Mouse (Mus musculus): ENCODE measurements at regions not wholly inside any gene's neighbourhood (a gene's known extent, or its start where the extent isn't known, plus 50 kb on each side); places are given as distances from the start of the nearest gene placed in this dataset.

DNA sequence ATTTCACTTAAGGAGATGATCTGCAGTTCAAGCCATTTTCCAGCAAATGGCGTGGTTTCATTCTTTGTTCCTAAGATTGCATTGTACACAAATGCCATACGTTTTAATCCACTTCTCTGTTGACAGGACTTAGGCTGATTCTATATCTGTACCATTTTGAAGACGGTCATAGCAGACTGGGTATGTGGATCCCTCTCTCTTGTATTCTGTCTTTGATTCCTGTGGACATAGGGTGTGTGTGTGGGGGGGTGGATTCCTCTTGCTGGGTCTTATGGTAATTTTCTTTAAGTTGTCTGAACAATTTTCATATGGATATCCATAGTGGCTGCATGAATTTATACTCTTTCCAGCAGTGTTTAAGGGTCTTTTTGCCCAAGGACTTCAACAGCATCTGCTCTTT lies 251.1 kb upstream of the Tenm4 start:
- TF ChIP-seq CEBPB (IDR thresholded peaks at IDR 0.05; ENCODE audit: insufficient read depth, poor library complexity, severe bottlenecking) (no peak), SRF (IDR thresholded peaks at IDR 0.05; ENCODE audit: control insufficient read depth, insufficient read length, low read depth) (no peak), E2F4 (IDR thresholded peaks at IDR 0.05; ENCODE audit: insufficient read depth) (no peak), POLR2A (IDR thresholded peaks at IDR 0.05; ENCODE audit: insufficient read length, low read depth) (no peak), TCF3 (IDR thresholded peaks at IDR 0.05; ENCODE audit: insufficient read length, low read depth) (no peak), POLR2AphosphoS2 (IDR thresholded peaks at IDR 0.05; ENCODE audit: insufficient read length, low read depth) (no peak), TCF12 (IDR thresholded peaks at IDR 0.05; ENCODE audit: insufficient read depth, poor library complexity, severe bottlenecking) (no peak), MAX (IDR thresholded peaks at IDR 0.05; ENCODE audit: low read depth) (no peak), USF1 (IDR thresholded peaks at IDR 0.05; ENCODE audit: low read depth) (no peak), MYOG (IDR thresholded peaks at IDR 0.05; ENCODE audit: control insufficient read depth in 1 of 3, insufficient read depth in 1 of 3, insufficient read length in 2 of 3, low read depth in 2 of 3) (no peak)
- no peak overlapping the region for H3K4me3 ChIP-seq
- H3ac ChIP-seq (ENCODE audit: control insufficient read depth, insufficient read length), result no peak overlapping the region
- H3K4me2 ChIP-seq (ENCODE audit: low read depth), result no peak overlapping the region
- H3K79me2 ChIP-seq (ENCODE audit: control insufficient read depth, insufficient read depth), result no peaks in the 10 kb centered on the region
- no peaks in the 10 kb centered on the region for H3K36me3 ChIP-seq (ENCODE audit: control insufficient read depth, insufficient read depth)
- H3K27me3 ChIP-seq (ENCODE audit: control insufficient read depth, insufficient read depth, insufficient read length), result no peaks in the 10 kb centered on the region

GRCm38 (mm10) chr7:95924805-95925204 lies 246.2 kb upstream of the Tenm4 start:
- Histone ChIP-seq H3K4me3 (no peak overlapping the region), H3K4me2 (ENCODE audit: low read depth) (no peak overlapping the region), H3ac (ENCODE audit: control insufficient read depth, insufficient read length) (no peak overlapping the region), H3K79me2 (ENCODE audit: control insufficient read depth, insufficient read depth) (no peaks in the 10 kb centered on the region), H3K27me3 (ENCODE audit: control insufficient read depth, insufficient read depth, insufficient read length) (no peaks in the 10 kb centered on the region), H3K36me3 (ENCODE audit: control insufficient read depth, insufficient read depth) (no peaks in the 10 kb centered on the region)
- no peak for TF ChIP-seq MYOG (IDR thresholded peaks at IDR 0.05; ENCODE audit: control insufficient read depth in 1 of 3, insufficient read depth in 1 of 3, insufficient read length in 2 of 3, low read depth in 2 of 3)
- TF ChIP-seq TCF3 (IDR thresholded peaks at IDR 0.05; ENCODE audit: insufficient read length, low read depth), result no peak
- no peak for TF ChIP-seq POLR2A (IDR thresholded peaks at IDR 0.05; ENCODE audit: insufficient read length, low read depth)
- TF ChIP-seq MAX (IDR thresholded peaks at IDR 0.05; ENCODE audit: low read depth), result no peak
- TF ChIP-seq REST (IDR thresholded peaks at IDR 0.05; ENCODE audit: insufficient read depth, insufficient read length), result no peak
- no peak for TF ChIP-seq SRF (IDR thresholded peaks at IDR 0.05; ENCODE audit: control insufficient read depth, insufficient read length, low read depth)
- TF ChIP-seq E2F4 (IDR thresholded peaks at IDR 0.05; ENCODE audit: insufficient read depth), result no peak
- TF ChIP-seq TCF12 (IDR thresholded peaks at IDR 0.05; ENCODE audit: insufficient read depth, poor library complexity, severe bottlenecking), result no peak

DNA sequence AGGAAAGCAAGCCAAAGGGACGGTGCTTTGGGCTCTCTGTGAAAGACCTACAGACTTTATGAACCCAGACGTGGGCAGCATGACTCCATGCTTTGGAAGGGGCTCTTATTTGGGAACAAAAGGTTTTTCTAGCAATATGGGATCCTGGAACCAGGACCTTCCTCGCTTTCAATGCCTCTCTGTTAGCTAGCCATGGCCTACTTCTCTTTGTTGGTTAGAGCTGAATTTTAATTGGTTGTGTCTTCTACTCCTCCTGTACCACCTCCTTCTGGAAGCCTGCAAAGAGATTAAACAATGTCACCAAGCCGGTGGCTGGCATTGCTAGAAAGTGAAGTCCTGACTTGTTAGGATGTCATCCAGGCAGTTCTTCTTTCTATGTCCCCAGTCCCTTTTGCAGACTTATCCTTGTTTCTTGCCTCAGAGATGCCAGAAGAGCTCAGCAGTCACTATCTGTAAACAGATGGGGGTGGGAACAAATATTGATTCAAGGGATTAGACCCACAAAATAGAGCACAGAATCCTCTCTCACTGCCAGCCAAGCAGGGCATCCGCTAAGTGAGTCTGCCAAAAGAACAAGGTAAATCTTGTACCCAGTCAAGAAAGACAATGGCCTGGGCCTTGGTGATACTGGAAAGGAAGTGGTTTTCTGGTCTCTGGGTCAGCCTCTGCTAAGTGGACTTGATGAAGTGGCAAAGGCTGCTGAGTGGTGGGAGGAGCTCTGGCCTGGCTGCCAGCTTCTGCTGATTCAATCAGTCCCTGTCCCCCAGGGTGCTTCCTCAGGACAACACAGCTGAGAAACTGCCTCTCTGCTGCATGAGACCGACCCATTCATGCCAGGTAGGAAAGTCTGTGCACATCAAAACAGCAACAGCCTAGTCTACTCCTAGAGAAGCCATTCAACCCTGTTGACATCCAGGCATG lies 244.7 kb upstream of the Tenm4 start:
- Histone ChIP-seq H3K27me3 (ENCODE audit: control insufficient read depth, insufficient read depth, insufficient read length) (no peaks in the 10 kb centered on the region), H3K4me3 (no peak overlapping the region), H3ac (ENCODE audit: control insufficient read depth, insufficient read length) (no peak overlapping the region), H3K36me3 (ENCODE audit: control insufficient read depth, insufficient read depth) (no peaks in the 10 kb centered on the region), H3K79me2 (ENCODE audit: control insufficient read depth, insufficient read depth) (no peaks in the 10 kb centered on the region), H3K4me2 (ENCODE audit: low read depth) (no peak overlapping the region)
- TF ChIP-seq POLR2A (IDR thresholded peaks at IDR 0.05; ENCODE audit: insufficient read length, low read depth) (no peak), POLR2AphosphoS2 (IDR thresholded peaks at IDR 0.05; ENCODE audit: insufficient read length, low read depth) (no peak), TCF3 (IDR thresholded peaks at IDR 0.05; ENCODE audit: insufficient read length, low read depth) (no peak), E2F4 (IDR thresholded peaks at IDR 0.05; ENCODE audit: insufficient read depth) (no peak), TCF12 (IDR thresholded peaks at IDR 0.05; ENCODE audit: insufficient read depth, poor library complexity, severe bottlenecking) (no peak), SRF (IDR thresholded peaks at IDR 0.05; ENCODE audit: control insufficient read depth, insufficient read length, low read depth) (no peak), MYOD1 (IDR thresholded peaks at IDR 0.05; ENCODE audit: control insufficient read depth in 1 of 3, insufficient read length in 2 of 3, low read depth in 2 of 3) (no peak), REST (IDR thresholded peaks at IDR 0.05; ENCODE audit: insufficient read depth, insufficient read length) (no peak), MYOG (IDR thresholded peaks at IDR 0.05; ENCODE audit: control insufficient read depth in 1 of 3, insufficient read depth in 1 of 3, insufficient read length in 2 of 3, low read depth in 2 of 3) (no peak), CEBPB (IDR thresholded peaks at IDR 0.05; ENCODE audit: insufficient read depth, poor library complexity, severe bottlenecking) (no peak), USF1 (IDR thresholded peaks at IDR 0.05; ENCODE audit: low read depth) (no peak), MAX (IDR thresholded peaks at IDR 0.05; ENCODE audit: low read depth) (no peak)

- H3K4me3 ChIP-seq, result no peak overlapping the region
- H3K4me2 ChIP-seq (ENCODE audit: low read depth), result no peak overlapping the region
- no peaks in the 10 kb centered on the region for H3K36me3 ChIP-seq (ENCODE audit: control insufficient read depth, insufficient read depth)
- H3K27me3 ChIP-seq (ENCODE audit: control insufficient read depth, insufficient read depth, insufficient read length), result no peaks in the 10 kb centered on the region
- no peaks in the 10 kb centered on the region for H3K79me2 ChIP-seq (ENCODE audit: control insufficient read depth, insufficient read depth)
- no peak overlapping the region for H3ac ChIP-seq (ENCODE audit: control insufficient read depth, insufficient read length)
- TF ChIP-seq MYOG (IDR thresholded peaks at IDR 0.05; ENCODE audit: control insufficient read depth in 1 of 3, insufficient read depth in 1 of 3, insufficient read length in 2 of 3, low read depth in 2 of 3), result no peak
- no peak for TF ChIP-seq TCF12 (IDR thresholded peaks at IDR 0.05; ENCODE audit: insufficient read depth, poor library complexity, severe bottlenecking)
- TF ChIP-seq POLR2AphosphoS2 (IDR thresholded peaks at IDR 0.05; ENCODE audit: insufficient read length, low read depth), result no peak
Measured at GRCm38 (mm10) chr7:95936599-95936998, 234.4 kb upstream of the Tenm4 start.

GRCm38 (mm10) chr7:95943420-95943819 lies 227.6 kb upstream of the Tenm4 start:
- no peak overlapping the region for H3K4me2 ChIP-seq (ENCODE audit: low read depth)
- no peak overlapping the region for H3K4me3 ChIP-seq
- H3ac ChIP-seq (ENCODE audit: control insufficient read depth, insufficient read length), result no peak overlapping the region
- H3K36me3 ChIP-seq (ENCODE audit: control insufficient read depth, insufficient read depth), result no peaks in the 10 kb centered on the region
- TF ChIP-seq SRF (IDR thresholded peaks at IDR 0.05; ENCODE audit: control insufficient read depth, insufficient read length, low read depth) (no peak), USF1 (IDR thresholded peaks at IDR 0.05; ENCODE audit: low read depth) (no peak), POLR2AphosphoS2 (IDR thresholded peaks at IDR 0.05; ENCODE audit: insufficient read length, low read depth) (no peak), TCF12 (IDR thresholded peaks at IDR 0.05; ENCODE audit: insufficient read depth, poor library complexity, severe bottlenecking) (no peak), TCF3 (IDR thresholded peaks at IDR 0.05; ENCODE audit: insufficient read length, low read depth) (no peak), MYOG (IDR thresholded peaks at IDR 0.05; ENCODE audit: control insufficient read depth in 1 of 3, insufficient read depth in 1 of 3, insufficient read length in 2 of 3, low read depth in 2 of 3) (no peak), POLR2A (IDR thresholded peaks at IDR 0.05; ENCODE audit: insufficient read length, low read depth) (no peak), MYOD1 (IDR thresholded peaks at IDR 0.05; ENCODE audit: control insufficient read depth in 1 of 3, insufficient read length in 2 of 3, low read depth in 2 of 3) (no peak), MAX (IDR thresholded peaks at IDR 0.05; ENCODE audit: low read depth) (no peak), REST (IDR thresholded peaks at IDR 0.05; ENCODE audit: insufficient read depth, insufficient read length) (no peak), CEBPB (IDR thresholded peaks at IDR 0.05; ENCODE audit: insufficient read depth, poor library complexity, severe bottlenecking) (no peak), E2F4 (IDR thresholded peaks at IDR 0.05; ENCODE audit: insufficient read depth) (no peak)
- no peaks in the 10 kb centered on the region for H3K27me3 ChIP-seq (ENCODE audit: control insufficient read depth, insufficient read depth, insufficient read length)
- no peaks in the 10 kb centered on the region for H3K79me2 ChIP-seq (ENCODE audit: control insufficient read depth, insufficient read depth)
